Mouse (Mus musculus): ENCODE results near the gene Pgam1. TPM values are rescaled to one million over a fixed set of nuclear protein-coding genes. Genes with fewer than 3 reads are reported as not detected.

Pgam1 gene
- polyA plus RNA-seq, 1 experiment from 2014 or later: 528 TPM

GRCm38 (mm10) chr19:41952287-41952686, 40.6 kb downstream of the Pgam1 start:
- Histone ChIP-seq H3K4me2 (ENCODE audit: low read depth, low read length) (no peak overlapping the region), H3K4me3 (ENCODE audit: low read depth, low read length) (no peak overlapping the region), H3K4me1 (ENCODE audit: control insufficient read depth, insufficient read depth, low read length) (no peaks in the 10 kb centered on the region), H3K27ac (ENCODE audit: low read depth, low read length) (no peak overlapping the region), H3K9ac (replicated peaks; ENCODE audit: low read depth, low read length) (no peak overlapping the region), H3K27me3 (ENCODE audit: control insufficient read depth, insufficient read depth, low read length) (no peaks in the 10 kb centered on the region), H3K36me3 (ENCODE audit: control insufficient read depth, insufficient read depth, low read length) (peaks cover 85% of the 10 kb centered on the region), H3K9me3 (ENCODE audit: control insufficient read depth, low read length) (no peaks in the 10 kb centered on the region)
- no peak for ATAC-seq (ENCODE audit: low read depth)
- 85% methylated on average over 4 of the region's 4 CpGs for WGBS

- Histone ChIP-seq H3K9me3 (ENCODE audit: control insufficient read depth, low read length) (no peaks in the 10 kb centered on the region), H3K4me3 (ENCODE audit: low read depth, low read length) (no peak overlapping the region), H3K27me3 (ENCODE audit: control insufficient read depth, insufficient read depth, low read length) (no peaks in the 10 kb centered on the region), H3K36me3 (ENCODE audit: control insufficient read depth, insufficient read depth, low read length) (peaks cover 83% of the 10 kb centered on the region), H3K27ac (ENCODE audit: low read depth, low read length) (no peak overlapping the region), H3K4me2 (ENCODE audit: low read depth, low read length) (no peak overlapping the region), H3K4me1 (ENCODE audit: control insufficient read depth, insufficient read depth, low read length) (no peaks in the 10 kb centered on the region), H3K9ac (replicated peaks; ENCODE audit: low read depth, low read length) (no peak overlapping the region)
- ATAC-seq (ENCODE audit: low read depth): no peak
- WGBS: 91% methylated on average over 3 of the region's 3 CpGs
These were observed 41.9 kb downstream of the Pgam1 start for GRCm38 (mm10) chr19:41953574-41953973.

Other genes starting within 250 kb of the Pgam1 start
- 38.5 and 53.5 TPM in 2 replicates for gene Slit1, start 168.3 kb upstream of the Pgam1 start, polyA plus RNA-seq (2014; fragmentation: Nextera tagmentation; extraction: Ambion mirVana)
- 3.6 and 5.9 TPM in 2 replicates for gene Arhgap19, start 109.9 kb upstream of the Pgam1 start, polyA plus RNA-seq (2014; fragmentation: Nextera tagmentation; extraction: Ambion mirVana)
- gene Frat1, start 82.0 kb upstream of the Pgam1 start, polyA plus RNA-seq (2014; fragmentation: Nextera tagmentation; extraction: Ambion mirVana): 25.0 and 31.4 TPM in 2 replicates
- gene Frat2, start 63.8 kb upstream of the Pgam1 start, polyA plus RNA-seq (2014; fragmentation: Nextera tagmentation; extraction: Ambion mirVana): 5.4 and 12.0 TPM in 2 replicates
- 10.7 and 14.7 TPM in 2 replicates for gene Rrp12, start 15.8 kb upstream of the Pgam1 start, polyA plus RNA-seq (2014; fragmentation: Nextera tagmentation; extraction: Ambion mirVana)
- 60.7 and 69.2 TPM in 2 replicates for gene Exosc1, start 21.5 kb downstream of the Pgam1 start, polyA plus RNA-seq (2014; fragmentation: Nextera tagmentation; extraction: Ambion mirVana)
- gene Zdhhc16, start 21.6 kb downstream of the Pgam1 start, polyA plus RNA-seq (2014; fragmentation: Nextera tagmentation; extraction: Ambion mirVana): 67.7 and 72.7 TPM in 2 replicates
- 33.7 and 34.8 TPM in 2 replicates for gene Mms19, start 69.2 kb downstream of the Pgam1 start, polyA plus RNA-seq (2014; fragmentation: Nextera tagmentation; extraction: Ambion mirVana)
- 8.2 and 9.9 TPM in 2 replicates for gene Ubtd1, start 69.8 kb downstream of the Pgam1 start, polyA plus RNA-seq (2014; fragmentation: Nextera tagmentation; extraction: Ambion mirVana)
- gene Ankrd2, start 124.1 kb downstream of the Pgam1 start, polyA plus RNA-seq (2014; fragmentation: Nextera tagmentation; extraction: Ambion mirVana): 0.73 and 0.80 TPM in 2 replicates
- 1.3 and 1.7 TPM in 2 replicates for gene Hoga1, start 133.7 kb downstream of the Pgam1 start, polyA plus RNA-seq (2014; fragmentation: Nextera tagmentation; extraction: Ambion mirVana)
- gene 4933411K16Rik, start 140.3 kb downstream of the Pgam1 start, polyA plus RNA-seq (2014; fragmentation: Nextera tagmentation; extraction: Ambion mirVana): 0.15 TPM in 1 of 2 replicates, not detected in the other
- gene Morn4, start 174.4 kb downstream of the Pgam1 start, polyA plus RNA-seq (2014; fragmentation: Nextera tagmentation; extraction: Ambion mirVana): 118 and 131 TPM in 2 replicates
- 35.3 and 40.7 TPM in 2 replicates for gene Pi4k2a, start 178.5 kb downstream of the Pgam1 start, polyA plus RNA-seq (2014; fragmentation: Nextera tagmentation; extraction: Ambion mirVana)
- 9.4 and 10.8 TPM in 2 replicates for gene Avpi1, start 217.1 kb downstream of the Pgam1 start, polyA plus RNA-seq (2014; fragmentation: Nextera tagmentation; extraction: Ambion mirVana)
- gene Marveld1, start 235.5 kb downstream of the Pgam1 start, polyA plus RNA-seq (2014; fragmentation: Nextera tagmentation; extraction: Ambion mirVana): 2.1 and 3.2 TPM in 2 replicates